Mouse (Mus musculus): ENCODE measurements around the gene Gfer. TPM values are rescaled to one million over a fixed set of nuclear protein-coding genes. Genes with fewer than 3 reads are reported as not detected.

Gfer gene
- polyA plus RNA-seq, 1 experiment from 2014 or later, result 55.4 TPM

- Histone ChIP-seq H3K27me3 (ENCODE audit: control insufficient read depth, insufficient read depth, low read length) (no peaks in the 10 kb centered on the region), H3K4me3 (ENCODE audit: low read depth, low read length) (no peak overlapping the region), H3K9ac (ENCODE audit: low read length) (no peak overlapping the region; the same call in 1 of the 2 replicates), H3K4me2 (ENCODE audit: low read depth, low read length, severe bottlenecking) (no peak overlapping the region), H3K27ac (ENCODE audit: low read depth, low read length) (no peak overlapping the region), H3K4me1 (replicated peaks; ENCODE audit: control insufficient read depth, insufficient read depth, low read length) (peaks cover 9% of the 10 kb centered on the region; the same call in 1 of the 2 replicates), H3K9me3 (ENCODE audit: control insufficient read depth, low read length) (no peaks in the 10 kb centered on the region), H3K36me3 (ENCODE audit: control insufficient read depth, insufficient read depth, low read length) (no peaks in the 10 kb centered on the region)
- ATAC-seq (replicated peaks; ENCODE audit: low FRiP score) (no peak), DNase-seq (ENCODE audit: low spot score) (no peak)
- WGBS, result 91% methylated on average over 7 of the region's 7 CpGs
Observed at GRCm38 (mm10) chr17:24735446-24735845, 39.5 kb upstream of the Gfer start.

- Histone ChIP-seq H3K9me3 (ENCODE audit: control insufficient read depth, low read length) (no peaks in the 10 kb centered on the region), H3K36me3 (ENCODE audit: control insufficient read depth, insufficient read depth, low read length) (no peaks in the 10 kb centered on the region), H3K4me3 (ENCODE audit: low read depth, low read length) (no peak overlapping the region), H3K4me1 (replicated peaks; ENCODE audit: control insufficient read depth, insufficient read depth, low read length) (peaks cover 9% of the 10 kb centered on the region; the same call in 1 of the 2 replicates), H3K27me3 (ENCODE audit: control insufficient read depth, insufficient read depth, low read length) (no peaks in the 10 kb centered on the region), H3K9ac (ENCODE audit: low read length) (no peak overlapping the region), H3K4me2 (ENCODE audit: low read depth, low read length, severe bottlenecking) (no peak overlapping the region), H3K27ac (ENCODE audit: low read depth, low read length) (no peak overlapping the region)
- ATAC-seq (replicated peaks; ENCODE audit: low FRiP score) (no peak), DNase-seq (ENCODE audit: low spot score) (no peak)
- WGBS, result 83% methylated on average over 1 of the region's 1 CpGs
Observed at GRCm38 (mm10) chr17:24734513-24734912, 38.6 kb upstream of the Gfer start.

- H3K36me3 ChIP-seq (ENCODE audit: control insufficient read depth, insufficient read depth, low read length), result no peaks in the 10 kb centered on the region
- no peaks in the 10 kb centered on the region for H3K27me3 ChIP-seq (ENCODE audit: control insufficient read depth, insufficient read depth, low read length)
- H3K9ac ChIP-seq (ENCODE audit: low read length), result no peak overlapping the region
- H3K27ac ChIP-seq (ENCODE audit: low read depth, low read length), result no peak overlapping the region
- no peak overlapping the region for H3K4me2 ChIP-seq (ENCODE audit: low read depth, low read length, severe bottlenecking)
- DNase-seq (ENCODE audit: low spot score), result no peak
- no peak overlapping the region for H3K4me3 ChIP-seq (ENCODE audit: low read depth, low read length)
- no peak for ATAC-seq (replicated peaks; ENCODE audit: low FRiP score)
- 90% methylated on average over 21 of the region's 21 CpGs for whole genome bisulfite sequencing
- no peaks in the 10 kb centered on the region for H3K9me3 ChIP-seq (ENCODE audit: control insufficient read depth, low read length)
- H3K4me1 ChIP-seq (replicated peaks; ENCODE audit: control insufficient read depth, insufficient read depth, low read length), result peaks cover 9% of the 10 kb centered on the region; the same call in 1 of the 2 replicates
Observed at GRCm38 (mm10) chr17:24733434-24734050, 37.6 kb upstream of the Gfer start.

- H3K36me3 ChIP-seq (ENCODE audit: control insufficient read depth, insufficient read depth, low read length), result no peaks in the 10 kb centered on the region
- no peak overlapping the region for H3K4me2 ChIP-seq (ENCODE audit: low read depth, low read length, severe bottlenecking)
- H3K27me3 ChIP-seq (ENCODE audit: control insufficient read depth, insufficient read depth, low read length), result no peaks in the 10 kb centered on the region
- no peak overlapping the region for H3K9ac ChIP-seq (ENCODE audit: low read length)
- H3K27ac ChIP-seq (ENCODE audit: low read depth, low read length), result no peak overlapping the region
- H3K9me3 ChIP-seq (ENCODE audit: control insufficient read depth, low read length), result no peaks in the 10 kb centered on the region
- H3K4me3 ChIP-seq (ENCODE audit: low read depth, low read length), result no peak overlapping the region
- ATAC-seq (replicated peaks; ENCODE audit: low FRiP score) (no peak), DNase-seq (ENCODE audit: low spot score) (no peak)
- peaks cover 9% of the 10 kb centered on the region; the same call in 1 of the 2 replicates for H3K4me1 ChIP-seq (replicated peaks; ENCODE audit: control insufficient read depth, insufficient read depth, low read length)
- WGBS, result 84% methylated on average over 12 of the region's 12 CpGs
Observed at GRCm38 (mm10) chr17:24732233-24732935, 36.4 kb upstream of the Gfer start.

- Histone ChIP-seq H3K4me1 (replicated peaks; ENCODE audit: control insufficient read depth, insufficient read depth, low read length) (no peaks in the 10 kb centered on the region), H3K9me3 (ENCODE audit: control insufficient read depth, low read length) (no peaks in the 10 kb centered on the region), H3K4me2 (ENCODE audit: low read depth, low read length, severe bottlenecking) (no peak overlapping the region), H3K27me3 (ENCODE audit: control insufficient read depth, insufficient read depth, low read length) (no peaks in the 10 kb centered on the region), H3K27ac (ENCODE audit: low read depth, low read length) (no peak overlapping the region), H3K9ac (ENCODE audit: low read length) (no peak overlapping the region), H3K36me3 (ENCODE audit: control insufficient read depth, insufficient read depth, low read length) (no peaks in the 10 kb centered on the region), H3K4me3 (ENCODE audit: low read depth, low read length) (no peak overlapping the region)
- no peak for ATAC-seq (replicated peaks; ENCODE audit: low FRiP score)
- 82% methylated on average over 14 of the region's 14 CpGs for WGBS
- no peak for DNase-seq (ENCODE audit: low spot score)
Observed at GRCm38 (mm10) chr17:24730787-24731186, 34.8 kb upstream of the Gfer start.

GRCm38 (mm10) chr17:24729067-24729466, 33.1 kb upstream of the Gfer start:
- Histone ChIP-seq H3K9ac (ENCODE audit: low read length) (no peak overlapping the region), H3K27me3 (ENCODE audit: control insufficient read depth, insufficient read depth, low read length) (no peaks in the 10 kb centered on the region), H3K36me3 (ENCODE audit: control insufficient read depth, insufficient read depth, low read length) (no peaks in the 10 kb centered on the region), H3K4me2 (ENCODE audit: low read depth, low read length, severe bottlenecking) (no peak overlapping the region), H3K4me3 (ENCODE audit: low read depth, low read length) (no peak overlapping the region), H3K27ac (ENCODE audit: low read depth, low read length) (no peak overlapping the region), H3K9me3 (ENCODE audit: control insufficient read depth, low read length) (no peaks in the 10 kb centered on the region), H3K4me1 (replicated peaks; ENCODE audit: control insufficient read depth, insufficient read depth, low read length) (no peaks in the 10 kb centered on the region)
- 89% methylated on average over 6 of the region's 6 CpGs for WGBS
- ATAC-seq (replicated peaks; ENCODE audit: low FRiP score), result no peak
- no peak for DNase-seq (ENCODE audit: low spot score)

- no peak for ATAC-seq (replicated peaks; ENCODE audit: low FRiP score)
Observed at GRCm38 (mm10) chr17:24728184-24728583, 32.2 kb upstream of the Gfer start.

GRCm38 (mm10) chr17:24727618-24728017, 31.7 kb upstream of the Gfer start, which contains the start of gene Rpl3l:
Gene Rpl3l (plus strand): TSS chr17:24727820.
- ATAC-seq (replicated peaks; ENCODE audit: low FRiP score) (no peak), DNase-seq (ENCODE audit: low spot score) (no peak)
- Histone ChIP-seq H3K4me2 (ENCODE audit: low read depth, low read length, severe bottlenecking) (no peak within 1 kb of the TSS), H3K4me3 (ENCODE audit: low read depth, low read length) (no peak within 1 kb of the TSS), H3K36me3 (ENCODE audit: control insufficient read depth, insufficient read depth, low read length) (no peaks in the 10 kb centered on the region), H3K27me3 (ENCODE audit: control insufficient read depth, insufficient read depth, low read length) (no peaks in the 10 kb centered on the region), H3K9me3 (ENCODE audit: control insufficient read depth, low read length) (no peaks in the 10 kb centered on the region), H3K9ac (ENCODE audit: low read length) (no peak within 1 kb of the TSS), H3K4me1 (replicated peaks; ENCODE audit: control insufficient read depth, insufficient read depth, low read length) (peaks cover 6% of the 10 kb centered on the region), H3K27ac (ENCODE audit: low read depth, low read length) (no peak within 1 kb of the TSS)
- 88% methylated on average over 2 of the region's 2 CpGs for WGBS

More at GRCm38 (mm10) chr17:24728184-24728583, 32.2 kb upstream of the Gfer start:
- 79% methylated on average over 17 of the region's 17 CpGs for WGBS
- H3K27ac ChIP-seq (ENCODE audit: low read depth, low read length), result no peak overlapping the region
- no peaks in the 10 kb centered on the region for H3K27me3 ChIP-seq (ENCODE audit: control insufficient read depth, insufficient read depth, low read length)
- no peak overlapping the region for H3K9ac ChIP-seq (ENCODE audit: low read length)
- no peak overlapping the region for H3K4me3 ChIP-seq (ENCODE audit: low read depth, low read length)
- H3K9me3 ChIP-seq (ENCODE audit: control insufficient read depth, low read length), result no peaks in the 10 kb centered on the region
- H3K4me2 ChIP-seq (ENCODE audit: low read depth, low read length, severe bottlenecking), result no peak overlapping the region
- H3K4me1 ChIP-seq (replicated peaks; ENCODE audit: control insufficient read depth, insufficient read depth, low read length), result peaks cover 4% of the 10 kb centered on the region
- no peaks in the 10 kb centered on the region for H3K36me3 ChIP-seq (ENCODE audit: control insufficient read depth, insufficient read depth, low read length)
- DNase-seq (ENCODE audit: low spot score), result no peak

Measured in forebrain, embryonic 11.5 days (tissue).